Comparison of ENCODE assay signal across 8 mouse cellular contexts in the genomic region with DNA sequence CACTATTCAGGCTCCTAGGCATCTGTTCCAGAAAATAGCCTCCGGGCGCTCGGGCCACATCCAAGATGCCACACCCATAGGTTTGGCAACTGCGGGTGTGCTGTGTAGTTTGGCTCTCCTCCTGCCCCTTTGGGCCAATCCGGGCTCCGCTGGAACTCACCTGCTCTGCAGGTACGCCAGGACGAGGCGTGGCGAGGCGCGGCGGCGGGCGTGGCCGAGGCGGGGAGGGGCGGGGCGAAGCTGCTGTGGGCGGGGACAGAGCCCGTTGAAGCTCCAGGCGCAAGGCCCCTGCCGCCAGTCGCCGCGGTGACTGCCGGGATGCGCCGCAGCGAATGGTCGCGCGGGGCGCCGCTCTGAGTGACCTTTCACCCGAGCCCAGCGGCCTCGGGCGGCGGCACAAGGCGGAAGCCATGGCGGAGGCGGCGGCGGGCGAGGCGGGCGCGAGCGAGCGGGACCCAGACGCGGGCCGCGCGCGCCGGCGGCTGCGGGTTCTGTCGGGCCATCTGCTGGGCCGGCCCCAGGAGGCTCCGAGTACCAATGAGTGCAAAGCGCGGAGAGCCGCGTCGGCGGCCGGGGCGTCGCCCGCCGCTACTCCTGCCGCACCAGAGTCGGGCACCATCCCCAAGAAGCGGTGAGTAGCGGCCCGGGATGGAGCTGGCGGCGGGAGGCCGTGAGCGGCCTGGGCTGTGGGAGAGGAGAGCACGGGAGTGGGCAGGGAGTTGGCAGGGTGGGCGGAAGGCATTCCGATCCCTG. TPM values are rescaled to one million over a fixed set of nuclear protein-coding genes. Genes with fewer than 3 reads are reported as not detected.
A peak's percentile ranks its signal among the peaks of the same experiment; 100 is the strongest.
DNase-seq lines count a peak whose midpoint lies in the region; ATAC-seq and TF ChIP-seq lines count a peak whose summit lies in the region.

A gene (plus strand): TSS at position 297 of the 753 bp plus-strand sequence.

- no peaks in the 10 kb centered on the region for H3K9me3 ChIP-seq in E14TG2a.4 (ENCODE audit: low read length)
- no peaks in the 10 kb centered on the region for H3K9me3 ChIP-seq in forebrain, embryonic 13.5 days (replicated peaks)
- H3K9me3 ChIP-seq in neural tube, embryonic 15.5 days (replicated peaks): no peaks in the 10 kb centered on the region

- peaks cover 34% of the 10 kb centered on the region for H3K4me1 ChIP-seq in E14TG2a.4 (replicated peaks; ENCODE audit: low read depth, low read length)
- peaks cover 16% of the 10 kb centered on the region for H3K4me1 ChIP-seq in forebrain, embryonic 13.5 days
- H3K4me1 ChIP-seq in neural tube, embryonic 15.5 days: peaks cover 20% of the 10 kb centered on the region

- peak within 1 kb of the TSS; percentile 91 for H3K9ac ChIP-seq in forebrain, embryonic 13.5 days
- H3K9ac ChIP-seq in neural tube, embryonic 15.5 days (replicated peaks): peak within 1 kb of the TSS; percentile 87

- peak; percentile 80 for DNase-seq in c-Kit-positive CD71-positive TER-119-positive erythroid progenitor cells, embryonic 14.5 days (ENCODE audit: low spot score)
- DNase-seq in heart, postnatal 14 days: peak; percentile 89 to 90
- peak; percentile 89 for DNase-seq in layer of hippocampus, adult 11-12 months (ENCODE audit: low spot score)
- peak; percentile 90 to 92 for DNase-seq in lung, adult 18-20 months
- DNase-seq in testis, postnatal 14 days (ENCODE audit: low spot score): peak; percentile 92

- peak within 1 kb of the TSS; percentile 72 for H3K27ac ChIP-seq in forebrain, embryonic 13.5 days
- peak within 1 kb of the TSS; percentile 82 for H3K27ac ChIP-seq in neural tube, embryonic 15.5 days (replicated peaks)

- peaks cover 23% of the 10 kb centered on the region for H3K36me3 ChIP-seq in E14TG2a.4 (ENCODE audit: insufficient read depth, low read length)
- no peaks in the 10 kb centered on the region for H3K36me3 ChIP-seq in forebrain, embryonic 13.5 days (ENCODE audit: poor library complexity, severe bottlenecking)
- no peaks in the 10 kb centered on the region for H3K36me3 ChIP-seq in neural tube, embryonic 15.5 days

- WGBS in forebrain, embryonic 13.5 days: under 1% methylated on average over 68 of the region's 86 CpGs
- WGBS in neural tube, embryonic 15.5 days: under 1% methylated on average over 79 of the region's 86 CpGs

- no peaks in the 10 kb centered on the region for H3K27me3 ChIP-seq in E14TG2a.4 (ENCODE audit: insufficient read depth, low read length)
- H3K27me3 ChIP-seq in forebrain, embryonic 13.5 days: no peaks in the 10 kb centered on the region
- H3K27me3 ChIP-seq in neural tube, embryonic 15.5 days (replicated peaks): no peaks in the 10 kb centered on the region

- H3K4me2 ChIP-seq in forebrain, embryonic 13.5 days: peak within 1 kb of the TSS; percentile 90
- H3K4me2 ChIP-seq in neural tube, embryonic 15.5 days: peak within 1 kb of the TSS; percentile 85

- peak; percentile 96 for ATAC-seq in forebrain, embryonic 13.5 days
- ATAC-seq in neural tube, embryonic 15.5 days (ENCODE audit: low FRiP score): peak; percentile 97

- intact Hi-C loops in heart, postnatal 14 days (cut with DNase I): loop anchor here (5.0 kb wide), 1 partner anchor 35 kb away; no protein-coding TSS in a partner anchor

- H3K4me3 ChIP-seq in E14TG2a.4 (replicated peaks; ENCODE audit: low read length): peak within 1 kb of the TSS; percentile 97
- H3K4me3 ChIP-seq in forebrain, embryonic 13.5 days: peak within 1 kb of the TSS; percentile 84
- peak within 1 kb of the TSS; percentile 94 for H3K4me3 ChIP-seq in neural tube, embryonic 15.5 days (replicated peaks)

- TF ChIP-seq CTCF in E14TG2a.4 (conservative IDR thresholded peaks at IDR 0.05; ENCODE audit: low read length): no peak

RNA-seq across cellular contexts. Expression of the gene that starts here (rescaled TPM):
- polyA plus RNA-seq in forebrain, embryonic 13.5 days (2015; fragmentation: Nextera tagmentation; extraction: Ambion mirVana): 25.6 and 26.0 TPM in 2 replicates
- 10 to 100 TPM; 38.6 to 39.2 TPM for total RNA-seq in heart, postnatal 14 days (2021)
- 27.8 and 29.0 TPM in 2 replicates for polyA plus RNA-seq in neural tube, embryonic 15.5 days (2015; fragmentation: Nextera tagmentation; extraction: Ambion mirVana)

Comparison
In these comparisons a context has a peak if more than half of its experiments do, and no peak if none do; other contexts are left out.
1. Peak in every context shown above with its lines: DNase-seq, ATAC-seq, H3K4me3 ChIP-seq and H3K27ac ChIP-seq.